Comparison of ENCODE assay signal across 25 mouse cellular contexts in genomic region chr13:70348456-70348855, GRCm38 (mm10).
A peak's percentile ranks its signal among the peaks of the same experiment; 100 is the strongest.
DNase-seq lines count a peak whose midpoint lies in the region; ATAC-seq and TF ChIP-seq lines count a peak whose summit lies in the region.
"Had no signal": no experiment of that assay in that cellular context is flagged by ENCODE, and none has a peak within 500 bp of the region (broad histone marks: within the 10 kb centered on the region; RNA-seq: fewer than 3 reads in every experiment).

No protein-coding gene starts in this region.

- no peak overlapping the region for H3K4me2 ChIP-seq in forebrain, embryonic 11.5 days (ENCODE audit: low read depth, low read length, severe bottlenecking)
- no peak overlapping the region for H3K4me2 ChIP-seq in forebrain, embryonic 16.5 days (ENCODE audit: low read length)
- H3K4me2 ChIP-seq in lung, embryonic 15.5 days, result no peak overlapping the region
- no peak overlapping the region for H3K4me2 ChIP-seq in midbrain, postnatal 0 days (ENCODE audit: low read depth, low read length, poor library complexity, severe bottlenecking)
- no peak overlapping the region for H3K4me2 ChIP-seq in midbrain, embryonic 14.5 days (ENCODE audit: low read length)
- H3K4me2 ChIP-seq: embryonic facial prominence, embryonic 12.5 days; forebrain, embryonic 12.5 days had no signal

- no peak overlapping the region for H3K27ac ChIP-seq in forebrain, embryonic 11.5 days (ENCODE audit: low read depth, low read length)
- H3K27ac ChIP-seq in forebrain, embryonic 16.5 days (ENCODE audit: low read length), result no peak overlapping the region
- peak overlapping the region; percentile 41; the same call in 1 of the 2 replicates for H3K27ac ChIP-seq in lung, embryonic 15.5 days
- H3K27ac ChIP-seq in midbrain, postnatal 0 days (ENCODE audit: low read depth, low read length), result no peak overlapping the region
- H3K27ac ChIP-seq in midbrain, embryonic 14.5 days (replicated peaks; ENCODE audit: low read depth, low read length), result no peak overlapping the region
- H3K27ac ChIP-seq: embryonic facial prominence, embryonic 10.5 days; embryonic facial prominence, embryonic 12.5 days; forebrain, embryonic 12.5 days had no signal

- WGBS in forebrain, embryonic 11.5 days, result 84% methylated on average over 4 of the region's 4 CpGs
- 87% methylated on average over 4 of the region's 4 CpGs for WGBS in forebrain, embryonic 16.5 days
- 66% methylated on average over 4 of the region's 4 CpGs for WGBS in lung, embryonic 15.5 days
- WGBS in midbrain, postnatal 0 days, result 93% methylated on average over 4 of the region's 4 CpGs
- 89% methylated on average over 4 of the region's 4 CpGs for WGBS in midbrain, embryonic 14.5 days

- ATAC-seq in forebrain, embryonic 11.5 days (replicated peaks; ENCODE audit: low FRiP score), result no peak
- no peak for ATAC-seq in forebrain, embryonic 16.5 days
- 0 out of 2 replicates have a peak, but pooled peaks have one; percentile 37 for ATAC-seq in lung, embryonic 15.5 days (ENCODE audit: borderline replicate concordance, extremely low read depth, low FRiP score, low TSS enrichment)
- ATAC-seq in midbrain, postnatal 0 days (ENCODE audit: low FRiP score), result no peak
- no peak for ATAC-seq in midbrain, embryonic 14.5 days (ENCODE audit: low FRiP score, low TSS enrichment)
- ATAC-seq: activated CD4-positive, CD25-positive, alpha-beta regulatory T cell, adult 4 months; CD4-positive, CD25-positive, alpha-beta regulatory T cell, adult 4 months; forebrain, embryonic 14.5 days; forebrain, postnatal 0 days; Patski had no signal

- no peaks in the 10 kb centered on the region for H3K27me3 ChIP-seq in forebrain, embryonic 11.5 days (ENCODE audit: control insufficient read depth, insufficient read depth, low read length)
- no peaks in the 10 kb centered on the region for H3K27me3 ChIP-seq in forebrain, embryonic 16.5 days (replicated peaks; ENCODE audit: control insufficient read depth, insufficient read depth, low read length)
- no peaks in the 10 kb centered on the region for H3K27me3 ChIP-seq in lung, embryonic 15.5 days
- H3K27me3 ChIP-seq in midbrain, postnatal 0 days (ENCODE audit: insufficient read depth, low read length), result no peaks in the 10 kb centered on the region
- H3K27me3 ChIP-seq in midbrain, embryonic 14.5 days (ENCODE audit: control insufficient read depth, insufficient read depth, low read length), result no peaks in the 10 kb centered on the region
- H3K27me3 ChIP-seq: CH12.LX; embryonic facial prominence, embryonic 12.5 days; forebrain, embryonic 12.5 days; Patski had no signal

- no peaks in the 10 kb centered on the region for H3K36me3 ChIP-seq in forebrain, embryonic 11.5 days (ENCODE audit: control insufficient read depth, insufficient read depth, low read length)
- no peaks in the 10 kb centered on the region for H3K36me3 ChIP-seq in forebrain, embryonic 16.5 days (ENCODE audit: control insufficient read depth, insufficient read depth)
- H3K36me3 ChIP-seq in lung, embryonic 15.5 days, result no peaks in the 10 kb centered on the region
- H3K36me3 ChIP-seq in midbrain, postnatal 0 days (ENCODE audit: insufficient read depth, low read length), result no peaks in the 10 kb centered on the region
- no peaks in the 10 kb centered on the region for H3K36me3 ChIP-seq in midbrain, embryonic 14.5 days (ENCODE audit: control insufficient read depth, insufficient read depth, low read length)
- H3K36me3 ChIP-seq: embryonic facial prominence, embryonic 10.5 days; embryonic facial prominence, embryonic 12.5 days; forebrain, embryonic 12.5 days; G1E had no signal

- no peaks in the 10 kb centered on the region for H3K9me3 ChIP-seq in forebrain, embryonic 11.5 days (ENCODE audit: control insufficient read depth, low read length)
- H3K9me3 ChIP-seq in forebrain, embryonic 16.5 days (ENCODE audit: control insufficient read depth, low read length), result no peaks in the 10 kb centered on the region
- H3K9me3 ChIP-seq in lung, embryonic 15.5 days, result no peaks in the 10 kb centered on the region
- no peaks in the 10 kb centered on the region for H3K9me3 ChIP-seq in midbrain, postnatal 0 days (ENCODE audit: low read length)
- 0 out of 2 replicates have a peak, but pooled peaks cover 3% of the 10 kb centered on the region for H3K9me3 ChIP-seq in midbrain, embryonic 14.5 days (ENCODE audit: control insufficient read depth, low read length)
- H3K9me3 ChIP-seq: embryonic facial prominence, embryonic 10.5 days; embryonic facial prominence, embryonic 12.5 days had no signal

- no peaks in the 10 kb centered on the region for H3K4me1 ChIP-seq in forebrain, embryonic 11.5 days (replicated peaks; ENCODE audit: control insufficient read depth, insufficient read depth, low read length)
- no peaks in the 10 kb centered on the region for H3K4me1 ChIP-seq in forebrain, embryonic 16.5 days (replicated peaks; ENCODE audit: control insufficient read depth, insufficient read depth, low read length)
- peaks cover 14% of the 10 kb centered on the region for H3K4me1 ChIP-seq in lung, embryonic 15.5 days
- H3K4me1 ChIP-seq in midbrain, postnatal 0 days (ENCODE audit: insufficient read depth, low read length), result no peaks in the 10 kb centered on the region
- 0 out of 2 replicates have a peak, but pooled peaks cover 8% of the 10 kb centered on the region for H3K4me1 ChIP-seq in midbrain, embryonic 14.5 days (ENCODE audit: control insufficient read depth, insufficient read depth, low read length)
- H3K4me1 ChIP-seq: embryonic facial prominence, embryonic 12.5 days had no signal

- no peak overlapping the region for H3K9ac ChIP-seq in forebrain, embryonic 11.5 days (ENCODE audit: low read length)
- no peak overlapping the region for H3K9ac ChIP-seq in forebrain, embryonic 16.5 days (replicated peaks; ENCODE audit: low read depth, low read length)
- H3K9ac ChIP-seq in lung, embryonic 15.5 days, result no peak overlapping the region
- H3K9ac ChIP-seq in midbrain, postnatal 0 days (replicated peaks; ENCODE audit: low read length, poor library complexity, severe bottlenecking), result no peak overlapping the region
- H3K9ac ChIP-seq in midbrain, embryonic 14.5 days (replicated peaks; ENCODE audit: low read length), result no peak overlapping the region
- H3K9ac ChIP-seq: embryonic facial prominence, embryonic 12.5 days; forebrain, embryonic 12.5 days; forebrain, postnatal 0 days had no signal

- no peak overlapping the region for H3K4me3 ChIP-seq in forebrain, embryonic 11.5 days (ENCODE audit: low read depth, low read length)
- H3K4me3 ChIP-seq in forebrain, embryonic 16.5 days (replicated peaks; ENCODE audit: low read length), result no peak overlapping the region
- H3K4me3 ChIP-seq in lung, embryonic 15.5 days, result no peak overlapping the region
- no peak overlapping the region for H3K4me3 ChIP-seq in midbrain, postnatal 0 days (ENCODE audit: low read depth, low read length)
- no peak overlapping the region for H3K4me3 ChIP-seq in midbrain, embryonic 14.5 days (replicated peaks; ENCODE audit: low read depth, low read length)
- H3K4me3 ChIP-seq: embryonic facial prominence, embryonic 10.5 days; embryonic facial prominence, embryonic 12.5 days; forebrain, embryonic 12.5 days had no signal

- peak; percentile 11; the same call in 1 of the 2 replicates for TF ChIP-seq CTCF in midbrain, postnatal 0 days (IDR thresholded peaks at IDR 0.05)

- DNase-seq in forebrain, embryonic 11.5 days (ENCODE audit: low spot score), result peak; percentile 7
- no peak for DNase-seq in lung, postnatal 36 days
- DNase-seq in midbrain, postnatal 0 days (ENCODE audit: low spot score), result no peak
- no peak for DNase-seq in midbrain, embryonic 14.5 days
- DNase-seq: adrenal gland, adult 8-10 months; adrenal gland, postnatal 14 days; adrenal gland, postnatal 36 days; B cell, adult 2 months; cerebellum, adult 11-12 months; cerebellum, adult 2 months; cerebellum, adult 9-10 months; cerebellum, postnatal 10 days; cerebellum, postnatal 25 days; forebrain, postnatal 0 days had no signal
